Mouse (Mus musculus): ENCODE results near the gene Ugt1a2.
"Not testable (repeated sequence)": the region's sequence is repeated elsewhere in the genome, so short reads cannot be mapped to it uniquely, and the experiment has no call there.

- not testable (repeated sequence) for TF ChIP-seq POLR2A (IDR thresholded peaks at IDR 0.05; ENCODE audit: borderline replicate concordance, extremely low read depth, low read depth, low read length); CTCF (IDR thresholded peaks at IDR 0.05; ENCODE audit: insufficient read depth, low read length)
Observed at GRCm38 (mm10) chr1:88223011-88223515, 22.7 kb downstream of the Ugt1a2 start.

Measured in lung, adult 2 months (tissue).